Mouse (Mus musculus) testis, adult 2 months (tissue): ENCODE results near the gene Tcap.

ENCODE experiments used
- CTCF ChIP-seq: fragments of 200-500 bp; IDR thresholded peaks from 2 replicates; pipeline ENCODE4 v1.5.1; 2012; ENCODE audit warnings: low read depth, mild to moderate bottlenecking, inconsistent platforms, low read length, moderate library complexity; ENCODE audit not compliant: control insufficient read depth, insufficient read depth, insufficient replicate concordance
- POLR2A ChIP-seq: fragments of 200-500 bp; IDR thresholded peaks from 2 replicates; pipeline ENCODE4 v1.6.1; 2012; ENCODE audit warnings: low read depth, mild to moderate bottlenecking, inconsistent platforms, low read length, moderate library complexity; ENCODE audit not compliant: control insufficient read depth

GRCm38 (mm10) chr11:98413731-98414130 lies 30.1 kb downstream of the Tcap start:
- no peak for TF ChIP-seq CTCF
- no peak for TF ChIP-seq POLR2A
